Mouse (Mus musculus) gonadal fat pad, adult 2 months (tissue): ENCODE measurements at regions not wholly inside any gene's neighbourhood (a gene's known extent, or its start where the extent isn't known, plus 50 kb on each side); places are given as distances from the start of the nearest gene placed in this dataset.
"Not testable (repeated sequence)": the region's sequence is repeated elsewhere in the genome, so short reads cannot be mapped to it uniquely, and the experiment has no call there.

Experiments used
- DNase-seq: peaks from one replicate; pipeline ENCODE4 v3.0.0-alpha.2; 2012; ENCODE audit warnings: low read depth

- no peak for DNase-seq
These were observed 180.6 kb upstream of the Tab2 start for GRCm38 (mm10) chr10:8136662-8137061.

DNA sequence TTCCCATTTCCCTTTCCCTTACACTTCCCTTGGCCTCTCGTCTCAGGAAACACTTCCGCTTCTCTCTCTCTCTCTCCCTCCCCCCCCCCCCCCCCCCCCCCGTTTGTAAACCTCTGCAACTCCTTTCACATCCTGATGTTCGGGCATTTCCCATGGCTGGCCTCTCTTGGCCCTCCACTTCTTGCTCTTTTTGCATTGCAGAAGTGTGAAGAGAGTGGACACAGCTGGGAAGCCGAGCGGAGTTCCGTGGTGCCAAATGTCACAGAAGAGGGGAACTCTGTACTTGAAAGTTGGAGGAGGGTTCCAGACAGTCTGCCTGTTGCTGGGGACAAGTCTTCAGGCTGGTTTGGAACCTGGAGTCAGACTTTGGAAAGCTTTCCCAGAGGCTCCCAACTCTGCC is 179.2 kb upstream of the Tab2 start:
- DNase-seq: no peak

GRCm38 (mm10) chr10:8134398-8134797 is 178.4 kb upstream of the Tab2 start:
- DNase-seq: no peak

- DNase-seq: no peak
These were observed 177.5 kb upstream of the Tab2 start for GRCm38 (mm10) chr10:8133451-8133952.

DNA sequence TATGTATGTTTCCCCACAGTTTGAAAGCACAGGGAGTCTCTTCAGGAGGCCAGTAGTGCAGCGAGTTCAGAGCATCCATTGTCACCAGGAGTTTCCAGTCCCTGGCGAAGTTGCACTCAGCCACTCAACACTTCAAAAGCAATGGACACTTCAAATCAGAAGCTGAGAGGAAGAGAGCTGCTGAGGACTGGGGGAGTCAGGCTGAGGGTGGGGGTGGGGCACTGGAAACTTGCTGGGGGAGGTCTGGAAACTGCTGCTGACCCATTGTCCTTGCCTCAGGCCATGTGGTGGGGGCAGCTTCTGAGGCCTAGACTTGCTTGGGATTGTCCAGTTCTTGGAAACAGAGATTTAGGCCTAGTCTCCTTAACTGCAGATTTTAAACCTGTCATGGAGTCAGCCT is 176.8 kb upstream of the Tab2 start:
- no peak for DNase-seq

- no peak for DNase-seq
These were observed 174.6 kb upstream of the Tab2 start for GRCm38 (mm10) chr10:8130472-8131241.

GRCm38 (mm10) chr10:8130057-8130456 is 174.0 kb upstream of the Tab2 start:
- DNase-seq: no peak

DNA sequence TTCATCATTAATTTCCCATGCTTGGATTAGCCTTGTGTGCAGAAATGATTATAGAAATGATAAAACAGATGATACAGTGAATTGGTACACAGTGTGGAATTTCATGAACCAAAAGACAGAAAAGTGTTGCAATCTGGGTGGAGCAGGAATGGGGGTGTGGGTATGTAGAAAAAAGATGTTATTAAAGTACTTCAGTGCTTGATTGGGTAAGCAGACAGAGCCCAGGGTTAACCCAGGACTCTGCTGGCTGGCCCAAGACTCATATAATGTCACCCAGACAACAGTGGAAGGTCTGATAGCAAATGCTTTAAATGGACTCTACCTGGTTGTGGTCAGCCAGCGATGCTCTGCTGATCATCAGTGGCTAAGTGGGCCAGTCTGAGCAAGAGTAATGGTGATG is 168.1 kb upstream of the Tab2 start:
- no peak for DNase-seq

GRCm38 (mm10) chr10:8121895-8122294 is 165.9 kb upstream of the Tab2 start:
- no peak for DNase-seq

GRCm38 (mm10) chr10:8116821-8117220 is 160.8 kb upstream of the Tab2 start:
- DNase-seq: no peak

GRCm38 (mm10) chr10:8114932-8115331 is 158.9 kb upstream of the Tab2 start:
- not testable (repeated sequence) for DNase-seq

GRCm38 (mm10) chr10:8114530-8114929 is 158.5 kb upstream of the Tab2 start:
- DNase-seq: no peak

DNA sequence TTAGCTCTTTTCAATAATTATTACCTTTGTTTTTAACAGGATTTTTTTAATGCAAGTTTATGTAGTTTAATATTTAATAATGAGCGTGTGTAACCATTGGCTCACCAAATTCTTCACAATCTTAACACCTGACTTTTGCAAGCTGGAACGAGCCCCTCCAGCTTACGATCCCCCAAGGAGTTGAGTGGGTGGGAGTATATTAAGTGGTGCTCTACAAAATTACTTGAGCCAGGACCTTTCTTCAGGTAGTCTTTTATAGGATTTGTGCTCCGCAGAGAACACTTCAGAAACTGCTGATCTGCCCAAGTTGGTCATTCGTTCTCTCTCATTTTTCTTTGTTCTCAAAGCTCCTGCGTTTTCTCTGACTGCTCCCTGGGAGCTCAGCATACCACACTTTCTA is 144.5 kb upstream of the Tab2 start:
- DNase-seq: no peak

- DNase-seq: no peak
These were observed 139.9 kb upstream of the Tab2 start for GRCm38 (mm10) chr10:8095924-8096323.

- no peak for DNase-seq
These were observed 139.2 kb upstream of the Tab2 start for GRCm38 (mm10) chr10:8095206-8095605.

GRCm38 (mm10) chr10:8091871-8092552 is 136.0 kb upstream of the Tab2 start:
- DNase-seq: peak; percentile 69

DNA sequence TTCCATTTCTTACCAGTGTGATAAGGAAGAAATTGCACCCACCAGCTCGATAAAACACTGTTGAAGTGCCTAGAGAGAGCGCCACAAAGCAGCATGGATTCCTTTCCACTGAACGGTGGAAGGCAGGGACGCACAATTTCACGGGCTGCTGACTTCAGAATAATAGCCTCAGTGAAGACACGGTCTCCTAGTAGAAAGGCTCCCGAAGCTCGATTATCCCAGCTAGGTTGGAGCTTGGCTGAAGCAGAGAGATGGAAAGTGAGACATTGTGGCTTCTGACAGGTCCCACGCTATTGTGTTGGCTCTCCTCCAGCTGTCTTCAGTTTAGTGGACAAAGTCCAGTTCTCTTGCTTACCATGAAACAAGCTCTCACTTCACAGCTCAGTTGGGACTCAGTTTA is 133.3 kb upstream of the Tab2 start:
- DNase-seq: no peak

DNA sequence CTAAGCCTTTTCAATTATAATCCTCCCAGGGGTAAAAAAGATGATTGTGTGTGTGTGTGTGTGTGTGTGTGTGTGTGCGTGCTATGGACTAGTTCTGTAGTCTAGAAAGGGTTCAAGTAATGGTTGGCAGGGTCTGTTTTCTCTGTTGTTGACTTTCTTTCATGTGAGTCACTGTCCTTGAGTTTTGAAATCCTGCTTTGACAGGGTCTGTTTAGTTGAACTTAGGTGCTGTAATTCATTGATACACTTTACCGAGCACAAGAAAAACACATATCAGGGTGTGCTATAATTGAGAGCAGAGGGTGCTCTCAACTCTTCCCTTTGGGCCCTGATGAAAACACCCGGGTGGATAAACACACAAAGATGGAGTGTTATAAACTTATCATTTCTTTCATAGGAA is 132.7 kb upstream of the Tab2 start:
- no peak for DNase-seq

DNA sequence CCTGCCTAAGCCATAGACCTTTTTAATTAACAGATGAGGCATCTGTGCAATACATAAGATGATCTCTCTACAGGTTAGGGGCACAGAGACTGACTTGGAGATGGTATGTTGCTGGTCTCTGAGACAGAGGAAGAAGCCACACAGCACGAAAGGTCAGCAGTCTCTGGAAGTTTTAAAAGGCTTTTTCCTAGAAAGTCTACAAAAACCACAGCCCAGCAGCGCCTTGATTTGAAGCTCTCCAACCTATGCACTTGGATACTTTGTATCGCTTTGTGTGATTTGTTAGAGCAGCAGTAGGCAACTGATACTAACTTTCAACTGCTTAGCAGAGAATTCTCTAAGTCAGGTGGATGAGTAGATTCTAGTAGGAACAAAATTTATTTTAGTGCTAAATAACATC is 132.3 kb upstream of the Tab2 start:
- DNase-seq: no peak

- peak; percentile 66 for DNase-seq
These were observed 131.1 kb upstream of the Tab2 start for GRCm38 (mm10) chr10:8087106-8087505.

GRCm38 (mm10) chr10:8086442-8086841 is 130.4 kb upstream of the Tab2 start:
- peak; percentile 27 for DNase-seq

- no peak for DNase-seq
These were observed 122.1 kb upstream of the Tab2 start for GRCm38 (mm10) chr10:8077904-8078811.
